Mouse (Mus musculus) cerebellum, adult 2 months (tissue): Measurements from ENCODE around the gene Hif3a. TPM values are rescaled to one million over a fixed set of nuclear protein-coding genes. Genes with fewer than 3 reads are reported as not detected.

Experiments used
- DNase-seq, 2 experiments: peaks; one replicate each; pipeline ENCODE4 v3.0.0; 2021
- H3K27ac ChIP-seq: fragments of 200-500 bp; 2 replicates; pipeline ENCODE4 v1.5.1; 2012; ENCODE audit warnings: low read length, control low read depth, inconsistent platforms; ENCODE audit not compliant: insufficient read depth
- H3K27me3 ChIP-seq: fragments of 200-500 bp; 2 replicates; pipeline ENCODE4 v1.6.1; 2012; ENCODE audit warnings: inconsistent platforms, mild to moderate bottlenecking, low read length, moderate library complexity; ENCODE audit not compliant: control insufficient read depth, insufficient read depth
- H3K4me1 ChIP-seq: fragments of 200-500 bp; 2 replicates; pipeline ENCODE4 v1.6.1; 2011; ENCODE audit warnings: low read length; ENCODE audit not compliant: control insufficient read depth, insufficient read depth
- H3K4me3 ChIP-seq: fragments of 200-500 bp; replicated peaks from 2 replicates; pipeline ENCODE3; 2011; ENCODE audit warnings: mild to moderate bottlenecking, low read depth, low read length, control low read depth; ENCODE audit not compliant: insufficient read depth
- CTCF ChIP-seq: fragments of 200-500 bp; IDR thresholded peaks from 2 replicates; pipeline ENCODE4 v1.5.1; 2011; ENCODE audit warnings: low read depth, mild to moderate bottlenecking, control low read depth, low read length, moderate library complexity, borderline replicate concordance; ENCODE audit not compliant: insufficient read depth
- POLR2A ChIP-seq: fragments of 200-500 bp; IDR thresholded peaks from 2 replicates; pipeline ENCODE4 v1.6.1; 2011; ENCODE audit warnings: low read length, control low read depth, borderline replicate concordance; ENCODE audit not compliant: insufficient read depth
- WGBS: fragments of 180-500 bp; shearing (Covaris S2); methylation state at CpG from one replicate; pipeline ENCODE4 v1.1.7; 2018; 5-methylcytosine and 5-hydroxymethylcytosine counted together
- polyA plus RNA-seq: library from polyadenylated mRNA; depleted of rRNA; stranded (reverse); fragments of >200 nt; gene quantifications from 2 replicates; pipeline ENCODE4 v1.2.3, GENCODE M21; 2012

Hif3a gene
- polyA plus RNA-seq, 1 experiment: 2.1 TPM

DNA sequence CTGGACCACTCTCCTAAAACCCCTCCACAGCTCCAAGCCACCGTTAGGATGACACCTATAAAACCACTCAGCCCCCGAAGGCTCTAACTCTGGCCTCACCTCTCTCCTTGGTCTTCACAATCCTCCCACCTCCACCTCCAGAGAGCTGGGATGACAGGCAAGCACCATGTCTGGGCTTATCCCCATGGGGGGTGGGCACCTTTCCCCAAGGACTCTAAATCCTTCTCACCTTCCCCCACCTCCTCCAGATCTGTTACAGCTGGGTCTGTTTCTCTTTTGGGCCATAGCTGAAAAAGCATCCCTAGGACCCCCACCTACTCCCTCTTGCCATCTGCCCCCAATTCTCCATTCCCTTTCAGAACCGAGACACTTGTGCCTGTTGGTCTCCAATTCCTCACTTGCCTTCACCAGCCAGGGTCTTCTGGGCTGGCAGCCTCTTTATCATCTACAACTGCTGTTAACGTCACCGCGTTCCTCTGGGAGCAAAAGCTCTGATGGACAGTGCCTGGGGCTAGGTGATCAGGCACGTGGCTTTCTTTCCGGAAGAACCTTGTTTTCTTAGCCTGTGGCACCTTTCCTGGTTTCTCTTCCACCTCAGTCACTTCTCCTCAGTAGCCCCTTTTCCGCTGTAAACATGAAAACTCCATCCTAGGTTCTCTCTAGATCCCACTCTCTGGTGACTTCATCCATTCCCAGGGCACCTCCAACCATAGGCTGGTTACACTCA lies 36.2 kb downstream of the Hif3a start:
- Histone ChIP-seq H3K4me3 (peak overlapping the region; percentile 88), H3K27ac (peak overlapping the region; percentile 71), H3K27me3 (no peaks in the 10 kb centered on the region), H3K4me1 (peaks cover 51% of the 10 kb centered on the region)
- TF ChIP-seq CTCF (no peak), POLR2A (no peak)
- WGBS: 28% methylated on average over 9 of the region's 9 CpGs
- DNase-seq: peak; percentile 35 to 42

DNA sequence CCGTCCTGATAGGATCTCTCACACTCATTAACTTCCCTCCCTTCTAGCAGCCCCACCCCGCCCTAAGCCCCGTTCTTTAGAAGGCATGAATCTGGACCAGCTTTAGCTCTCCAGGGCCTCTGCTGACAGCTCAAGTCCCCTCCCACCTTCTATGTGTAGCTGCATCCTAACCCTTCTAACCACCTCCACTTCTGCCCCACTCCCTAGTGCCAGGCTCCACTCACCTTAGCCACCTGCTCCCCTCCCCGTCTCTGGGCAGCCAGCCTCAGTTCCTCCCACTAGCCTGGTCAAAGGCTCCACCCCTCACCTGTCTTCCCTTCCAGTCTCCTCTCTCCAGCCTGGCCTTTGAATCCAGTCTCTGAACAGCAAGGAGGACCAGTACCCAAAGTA lies 36.7 kb downstream of the Hif3a start:
- Histone ChIP-seq H3K4me3 (peak overlapping the region; percentile 88), H3K27ac (peak overlapping the region; percentile 71), H3K4me1 (peaks cover 56% of the 10 kb centered on the region), H3K27me3 (no peaks in the 10 kb centered on the region)
- DNase-seq: peak; percentile 38 to 45
- 33% methylated on average over 4 of the region's 4 CpGs for WGBS
- TF ChIP-seq POLR2A (no peak), CTCF (no peak)

DNA sequence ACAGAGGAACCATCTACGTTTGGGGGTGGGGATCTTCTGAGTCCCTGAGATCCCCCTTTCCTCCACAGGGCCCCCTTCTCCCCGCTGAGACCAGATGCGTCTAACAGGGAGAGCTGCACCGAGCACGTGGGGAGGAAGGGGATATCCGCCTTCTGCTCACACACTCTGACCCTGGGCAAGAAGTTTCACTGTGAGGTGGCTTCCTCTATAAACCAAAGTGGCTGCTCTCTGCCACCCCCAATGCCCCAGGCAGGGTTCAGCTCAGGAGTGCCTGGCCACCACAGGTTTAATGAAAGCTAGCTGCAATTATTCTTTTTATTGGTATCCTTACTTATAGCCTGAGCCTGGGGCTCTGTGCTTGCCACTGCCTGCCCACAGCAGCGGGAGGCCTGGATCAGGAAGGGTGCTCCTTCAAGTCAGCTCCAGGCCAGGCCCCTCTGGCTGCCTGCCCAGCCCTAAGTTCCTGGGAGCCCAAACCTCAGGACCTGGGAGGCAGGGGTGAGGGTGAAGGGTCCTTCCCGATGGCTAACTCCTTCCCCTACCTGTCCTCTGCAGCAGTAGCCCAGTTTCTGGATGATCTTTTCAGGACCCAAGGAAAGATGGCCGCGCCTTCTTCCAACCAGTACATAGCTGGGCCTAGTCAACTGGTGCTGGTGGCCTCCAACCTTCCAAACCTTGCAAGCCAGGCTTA lies 37.3 kb downstream of the Hif3a start:
- TF ChIP-seq POLR2A (no peak), CTCF (no peak)
- H3K4me3 ChIP-seq: peak overlapping the region; percentile 88
- 32% methylated on average over 10 of the region's 10 CpGs for WGBS
- no peaks in the 10 kb centered on the region for H3K27me3 ChIP-seq
- H3K27ac ChIP-seq: peak overlapping the region; percentile 71
- peaks cover 61% of the 10 kb centered on the region for H3K4me1 ChIP-seq
- DNase-seq: peak; percentile 38 to 45

DNA sequence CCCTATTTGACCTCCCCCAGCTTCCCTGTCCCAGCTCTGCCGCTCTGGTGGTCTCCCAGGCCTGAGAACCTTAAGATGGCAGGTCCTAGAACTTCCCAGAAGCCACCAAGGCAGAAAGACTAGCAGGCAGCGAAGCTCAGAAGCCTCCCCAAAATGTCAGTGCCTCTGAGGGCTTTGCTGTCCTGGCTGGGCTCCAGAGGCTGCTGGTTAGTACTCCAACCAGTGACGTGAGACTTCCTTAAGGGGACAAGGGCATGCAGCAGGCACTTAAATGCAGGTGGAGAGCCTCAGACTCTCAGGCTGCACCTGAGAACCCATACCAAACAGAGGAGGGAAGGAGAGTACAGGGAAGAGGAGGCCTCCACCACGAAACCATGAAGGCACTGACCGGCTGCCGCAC lies 38.1 kb downstream of the Hif3a start:
- peak overlapping the region; percentile 34 for H3K4me3 ChIP-seq
- H3K27ac ChIP-seq: peak overlapping the region; percentile 71
- peak; percentile 61 to 63 for DNase-seq
- WGBS: 34% methylated on average over 6 of the region's 6 CpGs
- no peaks in the 10 kb centered on the region for H3K27me3 ChIP-seq
- H3K4me1 ChIP-seq: peaks cover 69% of the 10 kb centered on the region
- TF ChIP-seq POLR2A (no peak; the same call in 1 of the 2 replicates), CTCF (no peak)

DNA sequence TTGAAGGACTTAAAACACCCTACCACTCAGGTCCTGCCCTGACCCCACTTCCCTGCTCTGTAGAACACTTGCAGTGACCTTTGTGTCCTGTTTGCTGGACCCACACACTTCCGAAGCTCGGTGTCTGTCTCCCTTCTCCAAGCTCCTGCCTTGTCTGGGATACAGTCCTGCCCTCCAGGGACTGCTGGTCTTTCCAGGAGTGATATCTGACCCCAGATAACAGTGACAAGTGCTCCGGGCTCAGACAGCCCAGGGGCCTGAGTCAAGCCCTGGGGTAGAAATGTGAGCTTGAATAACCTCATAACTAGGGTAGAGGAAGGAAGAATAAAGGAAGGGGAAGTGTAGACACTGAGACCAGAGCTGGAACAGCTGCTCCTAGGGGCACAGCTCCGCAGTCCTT lies 38.5 kb downstream of the Hif3a start:
- peaks cover 73% of the 10 kb centered on the region for H3K4me1 ChIP-seq
- H3K4me3 ChIP-seq: no peak overlapping the region
- peak overlapping the region; percentile 71 for H3K27ac ChIP-seq
- TF ChIP-seq CTCF (no peak), POLR2A (no peak)
- WGBS: 47% methylated on average over 4 of the region's 4 CpGs
- H3K27me3 ChIP-seq: no peaks in the 10 kb centered on the region
- DNase-seq: peak in 1 of 2 experiments; percentile 33

DNA sequence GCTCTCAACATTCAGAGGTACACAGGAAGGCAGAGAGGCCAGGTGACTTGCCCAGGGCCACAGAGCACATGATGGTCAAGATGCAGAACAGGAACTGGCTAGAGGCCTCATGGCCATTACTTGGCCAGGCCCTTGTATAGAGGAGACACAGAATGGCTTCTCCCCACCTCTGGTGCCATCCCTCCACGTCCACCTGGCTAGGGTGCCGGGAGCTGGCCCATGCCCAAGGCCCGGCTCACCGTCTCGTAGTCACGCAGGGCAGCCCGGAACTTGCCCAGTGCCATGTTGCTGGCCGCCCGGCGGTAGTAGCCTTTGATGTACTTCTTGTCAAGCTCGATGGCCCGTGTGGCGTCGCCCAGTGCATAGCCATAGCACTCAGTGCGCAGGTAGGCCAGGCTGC lies 40.1 kb downstream of the Hif3a start:
- Histone ChIP-seq H3K4me1 (peaks cover 84% of the 10 kb centered on the region), H3K27me3 (no peaks in the 10 kb centered on the region), H3K27ac (peak overlapping the region; percentile 71), H3K4me3 (no peak overlapping the region)
- no peak for TF ChIP-seq POLR2A
- no peak for TF ChIP-seq CTCF
- WGBS: 30% methylated on average over 15 of the region's 15 CpGs
- DNase-seq: peak; percentile 65 to 67

DNA sequence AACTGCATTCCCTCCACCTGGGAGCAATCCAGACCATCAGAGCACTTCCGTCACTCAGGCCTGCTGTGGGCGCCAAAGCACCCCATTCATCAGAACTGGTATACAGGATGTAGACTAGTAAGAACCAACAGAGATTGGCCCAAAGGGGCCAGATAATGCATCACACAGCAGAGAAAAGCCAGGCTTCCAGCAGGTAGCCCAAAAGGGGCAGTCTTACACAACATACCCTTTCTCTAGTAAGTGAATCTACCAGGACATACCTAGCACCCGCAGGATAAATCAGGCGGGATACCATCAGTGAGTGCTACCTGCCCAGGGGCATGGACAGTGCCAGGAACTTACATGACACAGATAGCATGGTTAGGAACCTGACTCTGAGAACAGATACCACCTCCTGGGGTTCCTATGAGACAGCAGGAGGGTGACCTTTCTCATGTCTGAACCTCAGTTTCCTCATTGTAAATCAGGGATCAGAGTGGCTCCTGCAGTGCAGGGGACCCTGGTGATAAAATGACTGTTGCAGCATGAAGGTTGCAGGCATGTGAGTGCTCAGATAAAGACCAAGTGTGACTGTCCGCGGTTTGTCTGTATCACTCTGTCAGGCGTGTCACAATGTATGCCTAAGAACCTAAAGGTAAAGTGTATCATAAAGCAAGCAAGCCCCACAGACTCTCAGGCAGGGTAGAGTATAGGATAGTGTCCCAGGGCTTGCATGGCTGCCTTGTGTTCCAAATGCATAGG lies 42.6 kb downstream of the Hif3a start:
- peak; percentile 38 to 45 for DNase-seq
- no peak for TF ChIP-seq CTCF
- no peak for TF ChIP-seq POLR2A
- Histone ChIP-seq H3K4me1 (peaks cover 90% of the 10 kb centered on the region), H3K4me3 (no peak overlapping the region), H3K27me3 (no peaks in the 10 kb centered on the region), H3K27ac (peak overlapping the region; percentile 53)
- WGBS: 58% methylated on average over 7 of the region's 7 CpGs
